Mouse (Mus musculus): Measurements from ENCODE around the gene Wt1. TPM values are rescaled to one million over a fixed set of nuclear protein-coding genes. Genes with fewer than 3 reads are reported as not detected.

Gene Wt1
- polyA plus RNA-seq (2014; fragmentation: Nextera tagmentation; extraction: Ambion mirVana) = 8.9 and 9.0 TPM in 2 replicates

- peak within 1 kb of the TSS; percentile 51 for H3K4me2 ChIP-seq
- no peaks in the 10 kb centered on the region for H3K36me3 ChIP-seq (ENCODE audit: insufficient read depth)
- peak within 1 kb of the TSS; percentile 34 for H3K4me3 ChIP-seq (ENCODE audit: low read depth, low read length)
- WGBS = under 1% methylated on average over 25 of the region's 25 CpGs
- ATAC-seq (ENCODE audit: insufficient read depth) = peak; percentile 80
- peak; percentile 65 for DNase-seq
- no peak for TF ChIP-seq CTCF (IDR thresholded peaks at IDR 0.05; ENCODE audit: low read depth)
- peak within 1 kb of the TSS; percentile 36; the same call in 1 of the 2 replicates for H3K9ac ChIP-seq
- peaks cover 97% of the 10 kb centered on the region for H3K27me3 ChIP-seq (ENCODE audit: insufficient read depth, low read length)
- H3K9me3 ChIP-seq (ENCODE audit: low read depth, low read length) = no peaks in the 10 kb centered on the region
- H3K4me1 ChIP-seq (ENCODE audit: insufficient read depth) = no peaks in the 10 kb centered on the region; the same call in 1 of the 2 replicates
- peak within 1 kb of the TSS; percentile 42; the same call in 1 of the 2 replicates for H3K27ac ChIP-seq (ENCODE audit: low read depth)
Measured at GRCm38 (mm10) chr2:105126279-105126678, at the start of gene Wt1. TSS of gene Wt1 (plus strand) at chr2:105126529.

GRCm38 (mm10) chr2:105077151-105077550 is 49.2 kb upstream of the Wt1 start:
- no peak overlapping the region for H3K9ac ChIP-seq
- DNase-seq (no peak), ATAC-seq (ENCODE audit: insufficient read depth) (no peak)
- no peaks in the 10 kb centered on the region for H3K4me1 ChIP-seq (ENCODE audit: insufficient read depth)
- H3K4me2 ChIP-seq = no peak overlapping the region
- no peak overlapping the region for H3K27ac ChIP-seq (ENCODE audit: low read depth)
- H3K9me3 ChIP-seq (ENCODE audit: low read depth, low read length) = no peaks in the 10 kb centered on the region
- WGBS = 87% methylated on average over 7 of the region's 7 CpGs
- no peak overlapping the region for H3K4me3 ChIP-seq (ENCODE audit: low read depth, low read length)
- no peaks in the 10 kb centered on the region for H3K36me3 ChIP-seq (ENCODE audit: insufficient read depth)
- no peak for TF ChIP-seq CTCF (IDR thresholded peaks at IDR 0.05; ENCODE audit: low read depth)
- no peaks in the 10 kb centered on the region for H3K27me3 ChIP-seq (ENCODE audit: insufficient read depth, low read length)

- Histone ChIP-seq H3K36me3 (ENCODE audit: insufficient read depth) (no peaks in the 10 kb centered on the region), H3K27ac (ENCODE audit: low read depth) (no peak overlapping the region), H3K4me2 (no peak overlapping the region), H3K9ac (no peak overlapping the region), H3K9me3 (ENCODE audit: low read depth, low read length) (no peaks in the 10 kb centered on the region), H3K4me3 (ENCODE audit: low read depth, low read length) (no peak overlapping the region), H3K4me1 (ENCODE audit: insufficient read depth) (no peaks in the 10 kb centered on the region), H3K27me3 (ENCODE audit: insufficient read depth, low read length) (no peaks in the 10 kb centered on the region)
- 29% methylated on average over 9 of the region's 9 CpGs for WGBS
- ATAC-seq (ENCODE audit: insufficient read depth) (no peak), DNase-seq (no peak)
- no peak for TF ChIP-seq CTCF (IDR thresholded peaks at IDR 0.05; ENCODE audit: low read depth)
Measured at GRCm38 (mm10) chr2:105082256-105082790, 44.0 kb upstream of the Wt1 start.

- H3K36me3 ChIP-seq (ENCODE audit: insufficient read depth) = no peaks in the 10 kb centered on the region
- no peak for DNase-seq
- no peak overlapping the region for H3K27ac ChIP-seq (ENCODE audit: low read depth)
- H3K9ac ChIP-seq = no peak overlapping the region
- TF ChIP-seq CTCF (IDR thresholded peaks at IDR 0.05; ENCODE audit: low read depth) = no peak
- H3K4me2 ChIP-seq = no peak overlapping the region
- no peak overlapping the region for H3K4me3 ChIP-seq (ENCODE audit: low read depth, low read length)
- no peak for ATAC-seq (ENCODE audit: insufficient read depth)
- H3K27me3 ChIP-seq (ENCODE audit: insufficient read depth, low read length) = no peaks in the 10 kb centered on the region
- WGBS = 70% methylated on average over 4 of the region's 4 CpGs
- H3K9me3 ChIP-seq (ENCODE audit: low read depth, low read length) = no peaks in the 10 kb centered on the region
- H3K4me1 ChIP-seq (ENCODE audit: insufficient read depth) = no peaks in the 10 kb centered on the region
Measured at GRCm38 (mm10) chr2:105084035-105084434, 42.3 kb upstream of the Wt1 start.

GRCm38 (mm10) chr2:105086081-105086480 is 40.2 kb upstream of the Wt1 start:
- DNase-seq = no peak
- Histone ChIP-seq H3K36me3 (ENCODE audit: insufficient read depth) (no peaks in the 10 kb centered on the region), H3K9me3 (ENCODE audit: low read depth, low read length) (no peaks in the 10 kb centered on the region), H3K27me3 (ENCODE audit: insufficient read depth, low read length) (no peaks in the 10 kb centered on the region), H3K4me1 (ENCODE audit: insufficient read depth) (0 out of 2 replicates have a peak, but pooled peaks cover 3% of the 10 kb centered on the region), H3K9ac (no peak overlapping the region), H3K4me3 (ENCODE audit: low read depth, low read length) (no peak overlapping the region), H3K4me2 (no peak overlapping the region), H3K27ac (ENCODE audit: low read depth) (no peak overlapping the region)
- over 99% methylated on average over 3 of the region's 3 CpGs for WGBS
- no peak for TF ChIP-seq CTCF (IDR thresholded peaks at IDR 0.05; ENCODE audit: low read depth)
- no peak for ATAC-seq (ENCODE audit: insufficient read depth)

GRCm38 (mm10) chr2:105088005-105088404 is 38.3 kb upstream of the Wt1 start:
- Histone ChIP-seq H3K4me2 (no peak overlapping the region), H3K27me3 (ENCODE audit: insufficient read depth, low read length) (no peaks in the 10 kb centered on the region), H3K27ac (ENCODE audit: low read depth) (no peak overlapping the region), H3K9me3 (ENCODE audit: low read depth, low read length) (no peaks in the 10 kb centered on the region), H3K4me3 (ENCODE audit: low read depth, low read length) (no peak overlapping the region), H3K9ac (no peak overlapping the region), H3K4me1 (ENCODE audit: insufficient read depth) (0 out of 2 replicates have a peak, but pooled peaks cover 3% of the 10 kb centered on the region), H3K36me3 (ENCODE audit: insufficient read depth) (no peaks in the 10 kb centered on the region)
- no peak for DNase-seq
- no peak for TF ChIP-seq CTCF (IDR thresholded peaks at IDR 0.05; ENCODE audit: low read depth)
- 64% methylated on average over 3 of the region's 3 CpGs for WGBS
- no peak for ATAC-seq (ENCODE audit: insufficient read depth)

- no peak for ATAC-seq (ENCODE audit: insufficient read depth)
- no peak for TF ChIP-seq CTCF (IDR thresholded peaks at IDR 0.05; ENCODE audit: low read depth)
- no peaks in the 10 kb centered on the region for H3K9me3 ChIP-seq (ENCODE audit: low read depth, low read length)
- peak; percentile 24 for DNase-seq
- H3K27me3 ChIP-seq (ENCODE audit: insufficient read depth, low read length) = no peaks in the 10 kb centered on the region
- no peaks in the 10 kb centered on the region for H3K36me3 ChIP-seq (ENCODE audit: insufficient read depth)
- H3K4me3 ChIP-seq (ENCODE audit: low read depth, low read length) = no peak overlapping the region
- no peak overlapping the region for H3K4me2 ChIP-seq
- WGBS = 49% methylated on average over 4 of the region's 4 CpGs
- no peak overlapping the region for H3K9ac ChIP-seq
- H3K4me1 ChIP-seq (ENCODE audit: insufficient read depth) = 0 out of 2 replicates have a peak, but pooled peaks cover 3% of the 10 kb centered on the region
- H3K27ac ChIP-seq (ENCODE audit: low read depth) = no peak overlapping the region
Measured at GRCm38 (mm10) chr2:105089083-105089482, 37.2 kb upstream of the Wt1 start.
